Mouse (Mus musculus): ENCODE measurements at regions not wholly inside any gene's neighbourhood (a gene's known extent, or its start where the extent isn't known, plus 50 kb on each side); places are given as distances from the start of the nearest gene placed in this dataset.

- no peak for TF ChIP-seq CHD2 (IDR thresholded peaks at IDR 0.05; ENCODE audit: low read depth, low read length)
- TF ChIP-seq MAFK (IDR thresholded peaks at IDR 0.05; ENCODE audit: insufficient read depth, low read depth, low read length): no peak
- TF ChIP-seq HCFC1 (IDR thresholded peaks at IDR 0.05; ENCODE audit: borderline replicate concordance, insufficient read depth, low read length): no peak
These were observed 524.6 kb downstream of the 1810013L24Rik start for GRCm38 (mm10) chr16:9354331-9355030.

Measured in ES-E14 (cell line).